Mouse (Mus musculus) olfactory bulb, adult 2 months (tissue): ENCODE measurements around the gene Sv2c.

Source experiments
- CTCF ChIP-seq: fragments of 200-500 bp; IDR thresholded peaks from 2 replicates; pipeline ENCODE4 v1.5.1; 2012; ENCODE audit warnings: low read depth, mild to moderate bottlenecking, low read length, moderate library complexity; ENCODE audit not compliant: insufficient read depth
- POLR2A ChIP-seq: fragments of 200-500 bp; IDR thresholded peaks from 2 replicates; pipeline ENCODE4 v1.6.1; 2012; ENCODE audit warnings: mild to moderate bottlenecking, low read depth, low read length, moderate library complexity; ENCODE audit not compliant: insufficient read depth

DNA sequence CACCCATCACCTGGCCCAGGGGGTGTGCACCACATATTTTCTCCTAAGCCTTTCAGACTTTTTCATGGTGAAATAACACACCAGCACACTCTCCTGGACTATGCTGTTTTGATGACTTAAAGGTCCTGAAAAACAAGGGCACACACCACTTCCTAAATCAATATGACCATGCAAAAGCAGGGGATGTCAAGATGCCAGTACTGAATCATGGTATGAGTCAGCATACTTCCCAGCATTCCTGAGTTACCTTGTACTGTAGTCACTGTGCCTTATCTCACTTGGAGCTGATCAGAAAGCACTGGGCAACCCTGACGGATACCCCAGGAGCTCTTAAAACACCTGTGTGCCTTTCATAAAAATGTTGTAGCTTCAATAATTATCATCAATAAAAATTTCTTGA, 92.8 kb downstream of the Sv2c start:
- no peak for TF ChIP-seq CTCF
- no peak for TF ChIP-seq POLR2A
